Mouse (Mus musculus): ENCODE results near the gene Nol7. TPM values are rescaled to one million over a fixed set of nuclear protein-coding genes. Genes with fewer than 3 reads are reported as not detected.
A peak's percentile ranks its signal among the peaks of the same experiment; 100 is the strongest.

Gene Nol7
- total RNA-seq (2021), result 10 to 100 TPM; 69.4 to 74.4 TPM
- long read RNA-seq, transcript Nol7-201 (8 exons, 1,800 nt), result major isoform, 14 of 37 reads
- long read RNA-seq, partial matches to known transcripts, result 17 of 37 reads
- long read RNA-seq, other reads (novel, unspliced or antisense), result 5 of 37 reads

DNA sequence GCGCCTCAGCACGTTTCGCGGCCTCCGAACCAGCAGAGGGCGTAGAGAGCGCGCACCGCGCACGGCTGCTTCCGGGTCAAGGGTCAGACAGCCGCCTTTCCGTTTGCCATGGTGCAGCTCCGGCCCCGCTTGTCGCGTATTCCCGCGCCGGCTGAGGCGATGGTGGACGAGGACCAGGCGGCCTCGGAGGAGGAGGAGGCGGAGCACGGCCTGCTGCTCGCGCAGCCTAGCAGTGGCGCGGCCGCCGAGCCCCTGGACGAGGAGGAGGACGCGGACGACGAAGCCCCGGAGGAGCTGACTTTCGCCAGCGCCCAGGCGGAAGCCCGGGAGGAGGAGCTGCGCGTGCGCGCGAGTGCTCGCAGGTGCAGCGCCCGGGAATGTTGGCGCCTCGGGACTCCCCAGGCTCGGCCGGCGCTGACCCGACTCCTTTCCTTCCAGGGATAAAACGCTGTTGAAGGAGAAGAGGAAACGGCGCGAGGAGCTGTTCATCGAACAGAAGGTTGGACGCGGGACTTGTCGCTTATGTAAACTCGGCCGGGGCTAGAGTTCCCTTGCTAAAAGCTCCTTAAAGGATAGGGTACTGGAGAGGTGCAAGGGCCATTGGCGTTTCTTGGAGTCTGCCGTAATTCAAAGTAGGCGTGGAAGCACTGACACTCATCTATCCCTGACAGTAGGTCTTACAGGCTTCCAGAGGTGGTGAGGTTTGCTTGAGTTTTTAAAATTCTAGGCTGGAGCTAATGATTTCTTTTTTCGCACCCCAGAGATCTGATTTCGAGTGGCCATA, at the start of gene Nol7:
Gene Nol7, plus strand, starts transcription at position 94 of the 784 bp plus-strand sequence.
- peak; percentile 94 to 98 for DNase-seq (ENCODE audit: low spot score in 2 of 2)

DNA sequence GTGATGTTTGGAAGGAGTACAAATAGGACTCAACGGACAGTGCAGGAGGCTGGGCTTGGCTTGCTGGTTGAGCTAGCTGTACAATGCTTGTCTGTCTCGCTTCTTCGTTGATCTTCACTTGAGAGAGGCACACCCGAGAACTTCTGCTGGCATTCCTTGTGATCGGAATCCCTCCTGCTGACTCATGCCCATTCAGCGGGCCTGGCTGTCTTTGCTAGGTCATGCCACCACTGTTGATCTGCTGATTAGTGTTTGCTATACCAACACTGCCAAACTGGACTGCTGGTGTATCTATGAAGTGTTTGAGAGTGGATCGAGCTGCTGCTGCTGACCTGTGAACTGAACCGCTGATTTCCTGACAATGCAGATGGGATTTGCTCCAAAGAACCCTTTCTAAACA, 48.8 kb upstream of the Nol7 start:
- no peak for DNase-seq (ENCODE audit: low spot score in 2 of 2)

DNA sequence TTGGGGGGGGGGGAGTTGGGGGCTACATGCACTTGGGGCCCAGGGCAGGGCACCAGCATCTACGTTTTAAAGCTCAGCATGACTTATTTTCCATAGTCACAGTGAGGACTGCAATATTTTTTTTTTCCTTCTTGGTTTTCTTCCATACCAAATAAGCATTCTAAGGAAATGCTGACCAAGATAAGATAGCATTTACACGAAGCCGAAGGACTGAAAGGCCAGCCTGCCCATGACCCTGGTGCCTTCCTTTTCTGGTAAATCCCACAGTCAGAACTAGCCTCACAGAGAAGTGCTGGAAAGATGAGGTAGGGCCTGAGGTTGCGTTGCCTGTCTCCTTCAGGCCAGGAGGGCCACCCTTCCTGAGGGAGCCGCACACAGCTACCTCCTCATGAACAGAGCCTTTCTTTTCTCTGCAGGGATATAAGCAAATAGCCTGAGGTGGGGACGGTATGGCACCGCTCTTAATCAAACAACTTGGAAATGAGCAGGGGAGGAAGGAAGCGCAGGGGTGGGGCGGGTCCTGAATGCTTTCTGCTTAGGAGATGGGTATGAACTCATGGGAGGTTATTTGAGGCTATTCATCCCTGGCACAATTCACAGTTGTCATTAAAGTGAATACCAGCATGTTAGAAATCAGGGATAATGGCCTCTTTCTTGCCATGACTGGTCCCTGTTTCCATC, 47.6 kb upstream of the Nol7 start:
- no peak for DNase-seq (ENCODE audit: low spot score in 2 of 2)

DNA sequence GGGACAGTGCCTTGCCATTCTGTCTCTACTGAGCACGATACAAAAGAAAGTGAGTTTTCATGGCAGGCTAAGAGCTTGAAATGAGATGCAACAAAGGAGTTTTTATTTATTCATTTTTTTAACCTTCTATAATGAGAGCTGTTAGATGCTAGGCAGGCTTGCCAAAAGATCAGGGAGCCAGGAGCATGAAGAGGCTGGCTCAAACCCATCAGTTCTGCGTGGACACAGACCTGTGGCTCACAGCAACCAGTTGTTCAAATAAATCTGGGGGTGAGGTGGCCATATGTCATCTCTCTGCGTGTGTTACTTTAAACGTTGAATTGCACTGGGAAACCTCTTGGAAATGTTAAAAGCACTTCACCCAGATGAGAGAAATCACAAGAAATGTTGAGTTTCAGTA, 44.8 kb upstream of the Nol7 start:
- peak in 1 of 2 experiments; percentile 15 for DNase-seq (ENCODE audit: low spot score in 2 of 2)

DNA sequence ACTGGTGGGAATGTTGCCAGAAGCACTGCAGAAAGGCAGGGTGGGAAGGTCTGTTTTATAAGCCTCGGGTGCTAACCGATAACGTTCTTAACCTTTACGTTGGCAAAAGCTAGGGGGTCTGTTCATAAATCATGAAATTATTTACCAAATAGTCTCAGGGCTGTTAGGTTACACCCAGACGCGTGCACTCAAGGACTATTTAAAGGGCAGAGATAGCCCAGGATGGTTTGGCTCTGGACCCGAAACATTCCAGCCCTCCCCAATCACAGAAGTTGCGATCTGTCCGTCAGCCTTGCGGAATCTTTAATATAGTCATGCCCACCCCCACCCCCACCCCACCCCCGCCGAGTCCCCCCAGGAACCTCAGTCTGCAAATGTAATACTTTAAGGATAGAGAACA, 43.8 kb upstream of the Nol7 start:
- DNase-seq (ENCODE audit: low spot score in 2 of 2), result no peak

DNA sequence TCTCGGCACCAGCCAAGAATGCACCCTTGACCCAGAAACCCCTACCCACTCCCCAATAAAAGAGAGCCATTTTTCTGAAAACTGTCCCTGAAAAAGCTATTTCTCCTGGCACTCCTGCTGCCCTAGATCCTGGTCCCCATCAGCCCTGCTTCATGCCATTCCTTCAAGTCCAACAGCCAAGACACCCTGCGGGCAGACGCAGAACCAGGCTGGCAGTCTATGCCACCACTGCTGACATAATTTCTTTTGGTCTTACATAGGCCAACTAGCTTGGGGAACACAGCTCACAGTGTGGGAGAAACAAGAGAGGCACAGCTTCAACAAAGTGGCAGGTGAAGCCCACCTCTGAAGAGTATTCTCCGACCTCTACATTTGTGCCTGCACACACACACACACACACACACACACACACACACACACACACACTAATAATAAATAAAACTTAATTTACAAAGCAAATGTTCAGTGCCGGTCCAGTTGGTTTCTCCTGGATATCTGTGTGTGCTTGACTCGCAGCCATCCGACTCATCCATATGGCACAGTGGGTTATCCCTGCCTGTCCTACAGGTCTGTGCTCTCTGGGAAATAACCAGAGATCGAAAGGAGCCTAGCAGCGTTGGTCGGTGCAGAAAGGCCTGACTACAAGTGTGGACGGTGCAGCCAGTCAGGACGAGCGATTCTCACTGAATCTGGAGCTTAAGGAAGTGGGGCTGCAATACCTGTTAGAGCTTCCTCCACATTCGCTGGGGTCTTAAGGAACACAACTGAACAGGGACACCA, 41.7 kb upstream of the Nol7 start:
- DNase-seq (ENCODE audit: low spot score in 2 of 2), result no peak

DNA sequence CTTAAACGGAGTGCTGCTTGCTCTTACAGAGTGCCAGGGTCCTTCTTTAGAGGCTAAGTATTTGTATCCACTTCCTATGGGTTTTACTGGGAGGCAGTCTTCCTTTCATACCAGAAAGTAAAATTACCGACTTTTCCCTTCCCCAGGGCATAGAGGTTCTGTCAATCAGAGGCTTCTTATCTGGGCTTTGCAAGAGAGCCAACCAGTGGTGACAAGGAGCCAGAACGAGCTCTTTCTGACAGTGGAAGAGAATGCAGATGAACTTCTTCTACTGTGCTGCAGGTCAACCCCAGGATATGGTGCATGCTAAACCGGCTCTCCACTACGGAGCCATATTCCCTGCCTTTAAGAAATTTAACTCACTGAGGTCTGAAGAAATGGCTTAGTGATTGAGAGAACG, 37.7 kb upstream of the Nol7 start:
- DNase-seq (ENCODE audit: low spot score in 2 of 2), result no peak

DNA sequence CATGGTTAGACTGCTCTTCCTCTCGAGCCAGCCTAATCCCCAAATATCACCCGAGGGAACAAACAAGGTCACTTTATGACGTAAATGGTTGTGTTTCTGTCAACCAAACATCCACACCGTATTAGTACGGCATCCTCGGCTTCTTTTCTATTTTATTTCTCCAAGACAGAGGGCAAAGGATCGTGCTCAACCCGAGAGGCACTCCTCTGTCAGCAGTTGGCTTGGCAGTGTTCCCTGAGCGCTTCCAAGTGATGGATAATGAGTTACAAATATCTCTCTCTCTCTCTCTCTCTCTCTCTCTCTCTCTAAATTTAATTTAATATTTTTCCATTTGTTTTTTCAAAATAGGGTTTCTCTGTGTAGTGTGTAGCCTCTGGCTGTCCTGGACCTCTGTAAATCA, 35.8 kb upstream of the Nol7 start:
- DNase-seq (ENCODE audit: low spot score in 2 of 2), result no peak

DNA sequence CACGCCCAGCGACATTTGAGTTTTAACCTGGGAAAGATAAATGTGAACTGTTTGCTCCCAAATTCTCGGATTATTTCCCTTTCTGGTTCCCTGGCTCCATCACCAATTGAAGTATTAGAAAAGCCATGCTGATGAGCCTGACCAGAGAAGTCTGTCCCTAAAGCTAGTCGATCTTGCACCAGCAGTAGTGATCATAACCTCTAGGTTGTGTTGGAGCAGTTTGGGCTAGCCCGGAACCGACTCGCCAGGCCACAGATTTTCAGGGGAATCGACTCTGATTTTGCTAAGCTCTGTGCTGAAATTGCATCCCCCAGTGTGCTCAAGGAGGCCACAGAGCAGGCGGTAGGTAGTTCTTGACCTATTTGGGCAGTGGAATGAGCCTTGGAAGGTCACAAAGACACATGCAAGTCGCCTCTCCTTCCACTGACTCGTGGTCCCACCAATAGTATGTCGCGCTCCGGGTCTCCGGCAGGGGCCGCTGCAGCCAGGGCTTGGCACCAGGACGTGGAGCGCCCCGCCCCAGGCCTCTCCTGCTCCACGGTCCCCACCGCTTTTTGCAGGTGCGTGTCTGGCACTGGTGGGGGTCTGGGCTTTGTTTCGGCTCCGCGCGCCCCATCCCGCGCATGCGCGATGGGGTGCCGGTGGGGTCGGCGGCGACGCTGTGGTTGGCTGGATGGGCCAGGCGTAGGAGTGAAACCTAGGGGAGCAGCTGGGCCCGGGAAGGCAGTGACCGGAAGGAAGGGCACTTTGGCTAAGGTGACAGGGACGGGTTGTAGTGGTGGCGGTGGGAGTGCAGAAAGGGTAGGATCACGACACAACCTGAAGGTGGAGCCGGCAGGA, 33.0 kb upstream of the Nol7 start, which contains the start of gene Sirt5:
Gene Sirt5, plus strand, starts transcription at position 512 of the 840 bp plus-strand sequence.
- DNase-seq (ENCODE audit: low spot score in 2 of 2), result peak; percentile 62 to 87

DNA sequence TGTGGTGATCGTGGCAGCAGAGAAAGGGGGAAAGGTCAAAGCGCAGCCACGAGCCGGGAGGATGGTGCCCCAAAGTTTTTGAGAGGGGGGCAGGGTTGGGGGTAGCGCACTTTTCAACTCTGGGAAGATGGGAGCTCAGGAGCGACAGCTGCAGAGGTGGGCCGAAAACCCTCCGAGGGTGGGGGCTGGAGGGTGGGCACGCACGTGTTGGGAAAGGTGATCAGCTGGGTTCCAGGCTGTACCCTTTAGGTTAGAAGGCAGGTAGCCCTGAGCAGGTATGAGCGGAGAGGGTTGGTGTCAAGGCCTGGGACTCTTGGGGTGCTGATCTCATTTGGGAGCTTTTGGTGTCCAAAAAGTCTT, 32.4 kb upstream of the Nol7 start:
- no peak for DNase-seq (ENCODE audit: low spot score in 2 of 2)

DNA sequence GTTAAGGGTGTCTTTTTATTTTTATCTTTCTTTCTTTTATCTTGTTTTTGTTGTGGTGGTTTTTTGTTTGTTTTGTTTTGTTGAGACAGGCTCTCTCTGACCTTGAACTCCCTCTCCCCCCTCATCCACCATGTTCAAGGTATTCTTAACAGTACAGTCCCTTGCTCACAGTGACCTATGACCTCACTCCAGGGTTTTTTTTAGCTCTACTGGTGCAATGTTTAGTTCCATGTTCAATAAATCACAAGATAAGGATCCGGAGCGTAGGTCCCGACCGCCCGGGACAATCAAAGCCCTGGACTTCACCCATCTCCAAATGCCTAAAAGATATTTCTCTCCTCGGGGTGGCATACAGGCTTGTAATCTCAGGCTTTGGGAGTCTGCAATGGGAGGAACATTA, 28.1 kb upstream of the Nol7 start:
- DNase-seq (ENCODE audit: low spot score in 2 of 2), result no peak

DNA sequence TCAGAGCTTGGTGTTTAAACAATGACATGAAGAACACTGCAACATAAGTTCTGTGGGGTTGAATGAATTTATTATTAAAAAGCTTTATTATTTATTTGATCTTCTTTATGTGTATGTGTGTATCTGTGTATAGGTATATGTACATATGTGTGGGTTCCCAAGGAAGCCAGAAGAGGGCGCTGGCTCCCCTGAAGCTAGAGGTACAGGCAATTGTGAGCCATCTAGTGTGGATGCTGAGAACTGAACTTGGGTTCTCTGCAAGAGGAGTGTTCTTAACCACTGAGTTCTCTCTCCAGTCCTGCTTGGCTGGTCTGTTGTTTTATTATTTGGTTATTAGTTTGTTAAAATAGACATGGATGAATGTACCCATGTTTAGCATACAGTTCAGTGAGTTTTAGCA, 25.3 kb upstream of the Nol7 start:
- DNase-seq (ENCODE audit: low spot score in 2 of 2), result no peak

DNA sequence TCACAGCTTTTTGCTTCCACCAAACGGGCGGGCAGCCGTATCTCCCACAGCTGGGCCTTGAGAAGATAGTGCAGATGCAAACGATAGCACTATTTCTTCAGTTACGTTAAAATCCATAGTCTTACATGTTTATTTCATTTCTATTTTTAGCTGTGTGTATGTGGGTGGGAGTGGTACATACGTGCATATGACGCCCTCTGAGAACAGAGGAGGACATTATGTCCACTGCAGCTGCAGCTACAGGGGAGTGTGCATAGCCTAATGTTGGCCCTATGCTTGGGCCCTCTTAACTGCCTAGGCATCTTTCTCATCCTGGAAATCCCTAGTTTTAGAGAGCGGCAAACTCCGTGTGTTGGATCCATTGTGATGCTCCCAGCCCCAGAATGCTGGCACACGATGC, 24.0 kb upstream of the Nol7 start:
- DNase-seq (ENCODE audit: low spot score in 2 of 2), result no peak

DNA sequence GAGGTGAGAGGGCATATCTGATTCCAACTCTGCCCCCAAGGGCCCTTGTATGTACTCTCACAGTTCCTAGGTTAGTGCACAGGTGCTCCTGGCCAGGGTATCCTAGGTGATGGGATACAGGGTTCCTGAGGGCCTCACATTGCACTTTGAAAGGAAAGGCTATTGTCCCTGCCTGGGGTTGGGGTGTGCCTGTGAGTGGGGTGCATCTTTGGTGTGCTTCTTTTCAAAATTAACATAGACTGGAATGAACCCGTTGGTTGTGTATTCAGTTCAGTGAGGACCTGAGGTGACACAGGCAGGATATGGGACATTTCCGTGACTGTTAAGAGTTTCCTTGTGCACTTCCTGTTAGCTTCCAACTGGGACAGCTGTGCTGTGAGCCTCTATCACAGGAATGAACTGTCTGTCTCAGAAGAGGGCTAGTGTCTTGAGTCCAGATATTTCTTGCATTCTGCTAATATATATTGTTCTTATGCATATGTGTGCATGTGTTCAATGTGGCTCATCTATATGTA, 23.2 kb upstream of the Nol7 start:
- no peak for DNase-seq (ENCODE audit: low spot score in 2 of 2)

DNA sequence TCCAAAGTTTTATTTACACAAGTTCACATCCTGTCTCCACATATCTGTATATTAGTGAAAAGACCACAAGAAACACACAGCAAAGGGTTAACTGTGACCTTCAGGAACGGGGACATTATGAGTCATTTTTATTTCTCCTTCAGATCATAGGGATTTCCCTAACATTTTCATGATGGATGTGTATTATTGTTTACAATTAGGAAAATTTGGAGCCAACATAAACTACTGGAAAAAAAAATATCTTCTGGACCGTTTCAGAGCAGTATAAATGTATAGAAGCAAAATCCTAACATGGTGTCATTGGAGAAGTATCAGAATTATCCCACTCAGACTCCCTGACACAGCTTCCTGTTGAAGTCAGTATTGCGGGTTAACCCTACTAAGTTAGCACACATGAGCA, 18.2 kb upstream of the Nol7 start:
- DNase-seq (ENCODE audit: low spot score in 2 of 2), result no peak

DNA sequence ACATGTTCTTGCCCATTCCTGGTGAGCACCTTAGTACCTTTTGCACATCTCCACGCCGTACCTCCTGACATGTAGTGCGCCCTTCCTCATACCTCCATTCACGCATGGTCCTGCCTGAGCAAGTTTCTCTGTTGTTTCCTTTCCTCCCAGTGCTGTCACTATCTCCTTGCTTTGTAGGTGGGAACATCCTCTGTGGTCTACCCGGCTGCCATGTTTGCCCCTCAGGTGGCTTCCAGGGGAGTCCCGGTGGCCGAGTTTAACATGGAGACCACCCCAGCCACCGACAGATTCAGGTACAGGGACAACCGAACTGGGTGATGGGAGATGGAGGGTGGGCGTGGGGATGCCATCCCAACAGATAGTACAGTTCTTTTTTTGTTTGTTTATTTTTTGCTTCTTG, 12.9 kb upstream of the Nol7 start:
- no peak for DNase-seq (ENCODE audit: low spot score in 2 of 2)

DNA sequence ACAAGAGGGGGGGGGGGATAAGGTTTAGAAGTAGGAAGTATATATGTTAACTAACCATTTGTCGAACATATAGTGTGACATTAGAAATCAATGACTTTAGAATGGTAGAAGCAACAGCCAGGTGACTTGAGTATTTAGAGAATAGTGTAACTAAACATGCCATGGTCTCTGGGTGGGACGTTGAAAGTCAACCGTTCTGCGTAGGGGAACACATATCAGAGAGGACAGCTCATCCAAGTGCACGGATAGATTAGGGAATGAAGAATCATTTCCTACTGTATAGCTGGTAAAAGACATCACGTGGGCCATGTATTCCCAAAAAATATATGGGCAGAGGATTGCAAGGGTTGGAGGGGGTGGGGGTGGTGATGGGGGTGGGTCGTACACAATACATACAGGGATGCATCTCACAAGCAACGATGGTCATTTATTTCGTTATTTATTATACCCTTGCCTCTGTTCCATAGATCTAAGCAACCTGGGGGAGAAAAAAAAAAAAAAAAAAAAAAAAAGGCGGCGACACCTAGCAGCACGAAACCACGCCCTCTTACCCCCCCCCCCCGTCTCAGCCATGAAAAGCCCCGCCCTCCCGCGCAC, 392 bp upstream of the Nol7 start:
- DNase-seq (ENCODE audit: low spot score in 2 of 2), result no peak

DNA sequence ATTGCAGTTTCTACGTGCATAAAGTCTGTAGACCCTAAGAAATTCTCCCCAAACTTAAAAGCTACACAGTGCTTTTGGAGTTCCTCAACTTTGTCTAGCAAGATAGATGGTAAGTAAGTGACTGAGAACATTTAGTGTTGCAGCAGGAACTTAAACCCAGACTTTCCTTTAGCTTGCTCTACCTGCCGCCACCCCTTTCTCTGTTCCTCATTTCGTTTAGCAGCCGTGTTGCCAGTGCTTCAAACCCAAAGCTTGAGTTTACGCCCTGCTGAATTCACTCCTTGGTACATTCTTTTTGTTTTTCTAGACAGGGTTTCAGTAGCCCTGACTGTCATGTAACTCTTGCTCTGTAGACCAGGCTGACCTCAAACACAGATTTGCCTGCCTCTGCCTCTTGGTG, 1.4 kb downstream of the Nol7 start:
- no peak for DNase-seq (ENCODE audit: low spot score in 2 of 2)

DNA sequence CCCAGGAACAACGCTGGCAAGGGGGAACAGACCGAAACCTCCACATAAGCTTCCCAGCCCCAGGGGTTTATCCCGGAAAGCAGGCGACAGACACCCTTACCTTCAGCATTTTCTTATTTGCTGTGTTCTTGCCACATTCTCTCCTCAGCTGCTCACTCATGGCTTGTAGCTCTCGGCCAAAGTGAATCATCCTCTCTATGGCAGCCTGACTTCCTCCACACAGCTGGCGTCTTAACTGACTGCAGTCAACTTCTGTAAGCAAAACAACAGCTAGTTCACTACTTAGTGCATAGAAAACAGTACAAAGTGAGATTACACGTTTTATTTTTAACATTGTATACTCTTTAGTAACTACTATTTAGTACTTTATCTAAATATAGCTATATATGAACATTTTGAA, 14.1 kb downstream of the Nol7 start:
- DNase-seq (ENCODE audit: low spot score in 2 of 2), result peak in 1 of 2 experiments; percentile 31

DNA sequence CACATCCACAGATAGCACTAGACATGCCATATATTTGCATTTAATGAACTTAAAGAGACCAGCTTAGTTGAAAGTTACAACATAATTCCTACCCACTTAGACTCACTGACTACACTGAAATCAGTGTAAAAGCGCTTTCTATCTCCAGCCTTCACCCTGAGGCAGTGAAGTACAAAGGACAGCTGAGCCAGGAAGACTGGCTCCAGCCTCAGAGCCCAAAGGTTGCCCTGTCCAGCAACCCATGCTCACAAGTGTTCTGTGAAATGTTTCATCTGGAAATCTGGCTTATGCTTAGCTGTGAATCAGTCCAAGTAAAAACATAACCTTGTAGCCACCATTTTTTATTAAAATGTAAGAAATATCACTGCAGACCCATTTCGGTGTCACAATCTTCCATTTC, 15.4 kb downstream of the Nol7 start:
- DNase-seq (ENCODE audit: low spot score in 2 of 2), result no peak

Measured in layer of hippocampus, adult 18-20 months (tissue).